Mouse (Mus musculus) limb, embryonic 14.5 days (tissue): ENCODE measurements around the gene Gxylt2. TPM values are rescaled to one million over a fixed set of nuclear protein-coding genes. Genes with fewer than 3 reads are reported as not detected.

ENCODE experiments used
- ATAC-seq: fragments of 200-750 bp; cut with Nextera tagmentation; 2 replicates; pipeline ENCODE4 v1.8.0; 2017; ENCODE audit warnings: low read depth, moderate number of reproducible peaks, moderate TSS enrichment; ENCODE audit not compliant: low FRiP score
- DNase-seq: peaks from one replicate; pipeline ENCODE4 v3.0.0-alpha.2; 2015; ENCODE audit warnings: low spot score
- H3K27ac ChIP-seq: fragments of 300-500 bp; sonication (generic); replicated peaks from 2 replicates; pipeline ENCODE4 v1.5.1; 2014; ENCODE audit warnings: low read depth, mild to moderate bottlenecking, low read length, moderate library complexity, mixed read lengths
- H3K27me3 ChIP-seq: fragments of 300-500 bp; sonication (generic); 2 replicates; pipeline ENCODE4 v1.6.1; 2014; ENCODE audit warnings: low read length, mixed read lengths; ENCODE audit not compliant: control insufficient read depth, insufficient read depth
- H3K36me3 ChIP-seq: fragments of 300-500 bp; sonication (generic); 2 replicates; pipeline ENCODE4 v1.6.1; 2014; ENCODE audit warnings: mild to moderate bottlenecking, low read length, moderate library complexity, mixed read lengths; ENCODE audit not compliant: control insufficient read depth, insufficient read depth
- H3K4me1 ChIP-seq: fragments of 300-500 bp; sonication (generic); 2 replicates; pipeline ENCODE4 v1.6.1; 2014; ENCODE audit warnings: antibody characterized with exemption, low read length, mixed read lengths; ENCODE audit not compliant: control insufficient read depth, insufficient read depth
- H3K4me2 ChIP-seq: fragments of 300-500 bp; sonication (generic); replicated peaks from 2 replicates; pipeline ENCODE4 v1.6.1; 2014; ENCODE audit warnings: low read depth, mild to moderate bottlenecking, low read length, moderate library complexity; ENCODE audit not compliant: severe bottlenecking
- H3K4me3 ChIP-seq: fragments of 300-500 bp; sonication (generic); replicated peaks from 2 replicates; pipeline ENCODE4 v1.5.1; 2014; ENCODE audit warnings: low read length
- H3K9ac ChIP-seq: fragments of 300-500 bp; sonication (generic); 2 replicates; pipeline ENCODE4 v1.6.1; 2014; ENCODE audit warnings: mild to moderate bottlenecking, low read depth, low read length, moderate library complexity; ENCODE audit not compliant: severe bottlenecking
- H3K9me3 ChIP-seq: fragments of 300-500 bp; sonication (generic); 2 replicates; pipeline ENCODE4 v1.6.1; 2016; ENCODE audit warnings: low read length; ENCODE audit not compliant: control insufficient read depth
- POLR2A ChIP-seq: fragments of 200-500 bp; IDR thresholded peaks from 2 replicates; pipeline ENCODE4 v1.8.0; 2012; ENCODE audit warnings: inconsistent platforms, mild to moderate bottlenecking, moderate library complexity, borderline replicate concordance; ENCODE audit not compliant: insufficient read depth, insufficient read length; ENCODE audit errors: extremely low read depth
- WGBS: fragments of 180-500 bp; shearing (Covaris S2); extraction: QIAGEN DNeasy Blood & Tissue Kit; methylation state at CpG from one replicate; pipeline ENCODE4 v1.1.7; 2014; 5-methylcytosine and 5-hydroxymethylcytosine counted together
- polyA plus RNA-seq, 2 experiments: library from polyadenylated mRNA; depleted of rRNA in 1 of 2; stranded (reverse) in 1 of 2; unstranded in 1 of 2; fragments of >200 nt; fragmentation: Nextera tagmentation in 1 of 2; extraction: Ambion mirVana in 1 of 2; gene quantifications; 2 replicates each; pipeline versions ENCODE4 v1.2.1 to v1.2.3; 2012 to 2014

Gxylt2 gene
- polyA plus RNA-seq, 2 experiments, result 27.1 to 27.6 TPM

DNA sequence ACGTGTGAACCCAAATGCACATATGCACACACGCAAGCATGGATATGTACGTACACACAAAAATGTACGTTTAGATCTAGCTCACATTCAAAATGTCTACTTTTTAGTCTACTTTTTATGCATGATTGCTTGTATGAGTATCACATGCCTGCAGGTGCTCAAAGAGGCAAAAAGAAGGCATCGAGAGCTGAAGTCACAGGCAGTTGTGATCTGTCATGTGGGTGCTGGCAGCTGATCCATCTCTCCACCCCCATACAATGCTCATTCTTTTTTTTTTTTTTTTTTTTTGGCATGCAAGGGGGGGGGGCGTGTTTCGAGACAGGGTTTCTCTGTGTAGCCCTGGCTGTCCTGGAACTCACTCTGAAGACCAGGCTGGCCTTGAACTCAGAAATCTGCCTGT lies 124.0 kb downstream of the Gxylt2 start:
- Histone ChIP-seq H3K36me3 (no peaks in the 10 kb centered on the region), H3K4me3 (no peak overlapping the region), H3K9me3 (no peaks in the 10 kb centered on the region), H3K4me1 (no peaks in the 10 kb centered on the region), H3K27me3 (no peaks in the 10 kb centered on the region), H3K9ac (no peak overlapping the region), H3K27ac (no peak overlapping the region), H3K4me2 (no peak overlapping the region)
- no peak for TF ChIP-seq POLR2A
- DNase-seq (no peak), ATAC-seq (no peak)
- WGBS, result 93% methylated on average over 7 of the region's 7 CpGs

DNA sequence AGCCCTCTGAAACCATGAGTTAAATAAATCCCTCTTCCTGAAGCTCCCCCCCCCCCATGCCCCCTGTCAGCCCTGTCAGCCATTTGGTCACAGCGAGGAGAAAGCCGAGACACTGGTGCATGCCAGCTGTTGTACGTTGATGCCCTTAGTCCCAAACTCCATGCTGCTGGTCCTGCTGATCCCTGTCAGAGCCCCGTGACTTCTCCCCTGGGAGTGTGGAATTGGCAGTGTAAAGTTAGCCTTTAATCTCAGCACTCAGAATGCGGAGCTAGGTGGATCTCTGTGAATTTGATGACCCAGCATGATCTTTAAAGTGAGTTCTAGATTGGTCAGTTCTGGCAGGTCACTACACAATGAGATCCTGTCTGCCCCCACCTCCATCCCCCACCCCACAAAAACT lies 125.2 kb downstream of the Gxylt2 start:
- Histone ChIP-seq H3K4me2 (no peak overlapping the region), H3K36me3 (peaks cover 1% of the 10 kb centered on the region; the same call in 1 of the 2 replicates), H3K27ac (no peak overlapping the region), H3K9me3 (no peaks in the 10 kb centered on the region), H3K9ac (no peak overlapping the region), H3K27me3 (no peaks in the 10 kb centered on the region), H3K4me1 (0 out of 2 replicates have a peak, but pooled peaks cover 3% of the 10 kb centered on the region), H3K4me3 (no peak overlapping the region)
- TF ChIP-seq POLR2A, result no peak
- ATAC-seq, result no peak
- WGBS, result 75% methylated on average over 5 of the region's 5 CpGs
- no peak for DNase-seq

DNA sequence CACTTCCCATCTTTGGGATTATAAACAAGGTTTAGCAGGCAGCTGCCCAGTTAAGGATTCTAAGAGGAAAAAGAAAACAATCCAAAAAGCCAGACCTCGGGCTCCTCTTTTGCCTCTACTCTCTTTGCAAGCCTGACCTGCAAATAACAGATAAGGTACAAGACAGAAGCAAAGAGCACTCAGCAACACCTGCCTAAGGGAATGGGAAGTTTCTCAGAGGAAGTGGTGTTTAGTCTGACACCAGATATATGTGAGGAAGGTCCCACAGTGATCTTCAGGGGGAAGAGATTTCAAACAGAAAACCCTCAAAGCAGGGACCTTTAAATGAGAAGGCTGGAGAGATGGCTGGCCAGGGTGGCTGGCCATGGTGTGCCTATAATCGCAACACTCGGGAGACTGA lies 126.7 kb downstream of the Gxylt2 start:
- Histone ChIP-seq H3K27me3 (no peaks in the 10 kb centered on the region), H3K36me3 (peaks cover 14% of the 10 kb centered on the region), H3K9me3 (no peaks in the 10 kb centered on the region), H3K4me3 (no peak overlapping the region), H3K4me1 (0 out of 2 replicates have a peak, but pooled peaks cover 4% of the 10 kb centered on the region), H3K9ac (no peak overlapping the region), H3K27ac (no peak overlapping the region), H3K4me2 (no peak overlapping the region)
- 88% methylated on average over 3 of the region's 3 CpGs for whole genome bisulfite sequencing
- ATAC-seq (no peak), DNase-seq (no peak)
- no peak for TF ChIP-seq POLR2A

DNA sequence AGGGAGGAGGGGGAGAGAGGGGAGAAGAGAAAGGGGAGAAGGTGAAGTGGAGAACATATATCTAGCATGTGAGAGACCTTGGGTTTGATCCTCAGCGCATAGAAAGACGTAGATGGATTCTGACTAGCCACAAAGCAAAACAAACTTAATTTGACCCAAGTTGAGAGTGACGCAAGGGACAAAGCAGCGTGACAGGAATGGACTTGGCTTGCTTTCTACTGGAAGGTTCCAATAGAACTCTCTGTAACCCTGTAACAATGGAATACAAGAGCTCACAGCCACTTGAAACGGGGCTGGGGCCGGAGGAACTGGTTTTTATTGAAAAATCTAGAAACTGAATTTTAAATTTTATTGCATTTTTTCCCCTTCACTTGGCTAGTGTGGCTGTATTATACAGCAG lies 127.2 kb downstream of the Gxylt2 start:
- no peak overlapping the region for H3K27ac ChIP-seq
- no peaks in the 10 kb centered on the region for H3K9me3 ChIP-seq
- WGBS, result 80% methylated on average over 6 of the region's 6 CpGs
- H3K4me1 ChIP-seq, result 0 out of 2 replicates have a peak, but pooled peaks cover 4% of the 10 kb centered on the region
- no peak overlapping the region for H3K4me3 ChIP-seq
- DNase-seq (no peak), ATAC-seq (no peak)
- TF ChIP-seq POLR2A, result no peak
- no peak overlapping the region for H3K9ac ChIP-seq
- no peak overlapping the region for H3K4me2 ChIP-seq
- no peaks in the 10 kb centered on the region for H3K27me3 ChIP-seq
- H3K36me3 ChIP-seq, result peaks cover 20% of the 10 kb centered on the region

DNA sequence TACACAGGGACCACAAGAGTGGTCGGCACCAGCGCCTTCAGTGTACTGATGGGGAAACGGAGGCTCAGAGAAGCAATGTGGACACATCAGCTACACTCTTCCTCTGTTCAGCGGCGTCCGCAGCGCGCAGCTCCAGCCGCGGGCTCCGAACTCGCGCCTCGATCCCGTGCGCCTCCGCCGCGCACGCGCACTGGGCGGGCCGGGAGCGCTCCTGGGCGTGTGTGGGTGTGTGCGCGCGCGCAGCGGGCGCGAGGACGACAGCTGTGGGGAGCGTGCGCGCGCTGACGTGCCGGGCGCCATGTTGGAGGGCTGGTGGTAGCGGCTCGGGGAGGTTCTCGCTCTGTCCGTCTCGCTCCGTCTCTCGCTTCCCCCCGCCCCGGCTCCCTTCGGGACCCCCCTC lies 128.8 kb downstream of the Gxylt2 start, which contains the start of gene Ppp4r2:
Gene Ppp4r2 (plus strand): TSS at position 268 of the 400 bp plus-strand sequence.
- H3K36me3 ChIP-seq, result peaks cover 35% of the 10 kb centered on the region
- 6% methylated on average over 12 of the region's 50 CpGs for WGBS
- H3K27ac ChIP-seq, result peak within 1 kb of the TSS; percentile 89
- TF ChIP-seq POLR2A, result no peak
- H3K4me1 ChIP-seq, result 0 out of 2 replicates have a peak, but pooled peaks cover 4% of the 10 kb centered on the region
- DNase-seq (peak; percentile 89), ATAC-seq (peak; percentile 94)
- H3K27me3 ChIP-seq, result no peaks in the 10 kb centered on the region
- peak within 1 kb of the TSS; percentile 85 for H3K4me3 ChIP-seq
- H3K4me2 ChIP-seq, result peak within 1 kb of the TSS; percentile 51
- no peaks in the 10 kb centered on the region for H3K9me3 ChIP-seq
- peak within 1 kb of the TSS; percentile 78 for H3K9ac ChIP-seq
